Mouse (Mus musculus): ENCODE data around the gene Slc6a2. TPM values are rescaled to one million over a fixed set of nuclear protein-coding genes. Genes with fewer than 3 reads are reported as not detected.

Slc6a2 gene
- polyA plus RNA-seq, 1 experiment from 2014 or later, result not detected

DNA sequence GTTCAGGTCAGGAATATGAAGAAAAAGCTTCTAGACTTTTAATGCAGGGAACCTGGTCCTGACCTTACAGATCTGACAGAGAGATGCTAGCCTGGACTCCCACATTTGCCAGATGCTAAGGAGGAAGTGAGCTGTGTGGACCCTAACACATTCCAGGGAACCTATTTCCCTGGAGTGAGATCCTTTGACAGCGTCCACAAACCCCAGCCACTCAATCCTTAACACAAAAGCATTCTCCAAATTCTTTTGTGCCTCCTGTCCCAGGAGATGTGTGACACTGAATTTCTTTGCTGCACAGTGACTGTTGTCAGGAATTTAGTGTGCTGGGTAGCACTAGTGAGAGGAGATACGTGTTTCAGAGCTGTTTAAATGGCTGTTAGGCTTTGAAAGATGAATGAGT, 79.0 kb downstream of the Slc6a2 start:
- no peak overlapping the region for H3K9ac ChIP-seq
- H3K27me3 ChIP-seq (replicated peaks), result no peaks in the 10 kb centered on the region
- no peaks in the 10 kb centered on the region for H3K4me1 ChIP-seq
- no peak overlapping the region for H3K27ac ChIP-seq
- 3% methylated on average over 2 of the region's 2 CpGs for WGBS (ENCODE audit: insufficient replicate concordance)
- H3K4me3 ChIP-seq, result no peak overlapping the region
- no peaks in the 10 kb centered on the region for H3K36me3 ChIP-seq
- no peak overlapping the region for H3K4me2 ChIP-seq
- no peaks in the 10 kb centered on the region for H3K9me3 ChIP-seq (replicated peaks)
- no peak for ATAC-seq

DNA sequence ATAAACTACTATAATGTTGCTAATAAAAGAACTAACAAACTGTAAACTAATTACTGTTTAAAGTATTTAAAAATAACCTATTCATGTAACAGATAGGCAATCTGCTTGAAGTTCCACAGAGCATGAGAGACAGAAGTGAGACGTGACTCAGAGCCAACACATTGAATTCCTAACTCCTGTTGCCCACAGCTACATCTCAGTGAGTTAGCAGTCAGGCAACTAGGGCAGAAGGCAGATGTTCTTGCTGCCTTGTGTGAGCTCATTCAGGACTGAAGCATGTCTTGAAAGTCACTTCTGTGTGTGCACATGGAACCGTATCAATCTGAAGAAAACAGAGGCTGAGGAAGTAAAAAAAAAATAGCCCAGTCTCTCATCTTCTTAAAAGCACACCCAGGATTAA, 80.4 kb downstream of the Slc6a2 start:
- H3K4me3 ChIP-seq, result no peak overlapping the region
- WGBS (ENCODE audit: insufficient replicate concordance), result 60% methylated on average over 2 of the region's 2 CpGs
- H3K9me3 ChIP-seq (replicated peaks), result no peaks in the 10 kb centered on the region
- ATAC-seq, result no peak
- H3K4me1 ChIP-seq, result no peaks in the 10 kb centered on the region
- H3K27me3 ChIP-seq (replicated peaks), result no peaks in the 10 kb centered on the region
- H3K36me3 ChIP-seq, result no peaks in the 10 kb centered on the region
- H3K4me2 ChIP-seq, result no peak overlapping the region
- no peak overlapping the region for H3K27ac ChIP-seq
- no peak overlapping the region for H3K9ac ChIP-seq

GRCm38 (mm10) chr8:93040776-93041567, 81.1 kb downstream of the Slc6a2 start:
- H3K4me1 ChIP-seq, result no peaks in the 10 kb centered on the region
- ATAC-seq, result no peak
- no peak overlapping the region for H3K4me2 ChIP-seq
- no peak overlapping the region for H3K9ac ChIP-seq
- H3K27ac ChIP-seq, result no peak overlapping the region
- no peaks in the 10 kb centered on the region for H3K27me3 ChIP-seq (replicated peaks)
- 62% methylated on average over 4 of the region's 4 CpGs for WGBS (ENCODE audit: insufficient replicate concordance)
- no peak overlapping the region for H3K4me3 ChIP-seq
- no peaks in the 10 kb centered on the region for H3K36me3 ChIP-seq
- H3K9me3 ChIP-seq (replicated peaks), result no peaks in the 10 kb centered on the region

DNA sequence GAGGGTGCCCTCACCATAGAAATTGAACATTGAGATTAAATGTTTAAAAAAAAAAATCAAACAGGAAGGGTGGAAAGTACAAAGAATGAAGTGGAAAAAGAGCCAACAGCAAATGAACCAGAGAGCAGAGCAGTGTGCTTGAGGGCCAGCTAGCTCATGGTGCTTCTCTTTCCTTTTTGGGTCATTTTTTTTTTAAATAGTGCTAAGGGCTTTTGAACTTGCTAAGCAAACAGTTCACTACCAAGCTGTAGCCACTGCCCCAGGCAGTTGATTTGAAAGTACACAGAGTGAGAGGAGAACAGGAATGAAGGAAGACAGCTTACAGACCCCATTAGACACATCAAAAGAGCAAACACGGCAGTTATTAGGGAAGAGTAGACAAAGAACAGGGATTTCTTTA, 83.2 kb downstream of the Slc6a2 start:
- no peak overlapping the region for H3K27ac ChIP-seq
- H3K9me3 ChIP-seq (replicated peaks), result no peaks in the 10 kb centered on the region
- ATAC-seq, result no peak
- no peak overlapping the region for H3K4me2 ChIP-seq
- H3K9ac ChIP-seq, result no peak overlapping the region
- H3K36me3 ChIP-seq, result no peaks in the 10 kb centered on the region
- 33% methylated on average over 1 of the region's 1 CpGs for WGBS (ENCODE audit: insufficient replicate concordance)
- no peaks in the 10 kb centered on the region for H3K4me1 ChIP-seq
- H3K4me3 ChIP-seq, result no peak overlapping the region
- no peaks in the 10 kb centered on the region for H3K27me3 ChIP-seq (replicated peaks)

GRCm38 (mm10) chr8:93048092-93048491, 88.2 kb downstream of the Slc6a2 start, which contains the start of gene Ces1a:
Gene Ces1a, minus strand, starts transcription at chr8:93048192.
- ATAC-seq, result no peak
- no peaks in the 10 kb centered on the region for H3K36me3 ChIP-seq
- H3K4me1 ChIP-seq, result no peaks in the 10 kb centered on the region
- H3K9ac ChIP-seq, result no peak within 1 kb of the TSS
- H3K27me3 ChIP-seq (replicated peaks), result no peaks in the 10 kb centered on the region
- no peak within 1 kb of the TSS for H3K4me2 ChIP-seq
- H3K9me3 ChIP-seq (replicated peaks), result no peaks in the 10 kb centered on the region
- no peak within 1 kb of the TSS for H3K27ac ChIP-seq
- no peak within 1 kb of the TSS for H3K4me3 ChIP-seq
- 57% methylated on average over 3 of the region's 3 CpGs for WGBS (ENCODE audit: insufficient replicate concordance)

GRCm38 (mm10) chr8:93048510-93049416, 88.9 kb downstream of the Slc6a2 start:
- 44% methylated on average over 4 of the region's 4 CpGs for WGBS (ENCODE audit: insufficient replicate concordance)
- no peak for ATAC-seq
- Histone ChIP-seq H3K4me2 (no peak overlapping the region), H3K4me3 (no peak overlapping the region), H3K9ac (no peak overlapping the region), H3K9me3 (replicated peaks) (no peaks in the 10 kb centered on the region), H3K36me3 (no peaks in the 10 kb centered on the region), H3K27ac (no peak overlapping the region), H3K4me1 (no peaks in the 10 kb centered on the region), H3K27me3 (replicated peaks) (no peaks in the 10 kb centered on the region)

Small RNA genes lying within 50 kb of the gene (microRNA-seq; reads per million reads assigned to microRNA genes)
- not detected for gene Gm22151

Other genes starting within 250 kb of the Slc6a2 start
- gene Mmp2, start 132.8 kb upstream of the Slc6a2 start, polyA plus RNA-seq (2016; fragmentation: Nextera tagmentation; extraction: Ambion mirVana), result 22.6 and 25.3 TPM in 2 replicates
- 4.8 and 5.0 TPM in 2 replicates for gene Lpcat2, start 104.7 kb upstream of the Slc6a2 start, polyA plus RNA-seq (2016; fragmentation: Nextera tagmentation; extraction: Ambion mirVana)
- not detected in 2 replicates for gene Capns2, start 58.7 kb upstream of the Slc6a2 start, polyA plus RNA-seq (2016; fragmentation: Nextera tagmentation; extraction: Ambion mirVana)
- not detected in 2 replicates for gene Ces1a, start 88.1 kb downstream of the Slc6a2 start, polyA plus RNA-seq (2016; fragmentation: Nextera tagmentation; extraction: Ambion mirVana)
- gene Ces1b, start 119.9 kb downstream of the Slc6a2 start, polyA plus RNA-seq (2016; fragmentation: Nextera tagmentation; extraction: Ambion mirVana), result not detected in 2 replicates
- 0.13 and 0.21 TPM in 2 replicates for gene Ces1c, start 171.2 kb downstream of the Slc6a2 start, polyA plus RNA-seq (2016; fragmentation: Nextera tagmentation; extraction: Ambion mirVana)
- gene Ces1d, start 237.8 kb downstream of the Slc6a2 start, polyA plus RNA-seq (2016; fragmentation: Nextera tagmentation; extraction: Ambion mirVana), result 1.5 and 1.8 TPM in 2 replicates

Data from liver, embryonic 12.5 days (tissue).